Mouse (Mus musculus): ENCODE results near the gene Cd99l2.

Cd99l2 gene

DNA sequence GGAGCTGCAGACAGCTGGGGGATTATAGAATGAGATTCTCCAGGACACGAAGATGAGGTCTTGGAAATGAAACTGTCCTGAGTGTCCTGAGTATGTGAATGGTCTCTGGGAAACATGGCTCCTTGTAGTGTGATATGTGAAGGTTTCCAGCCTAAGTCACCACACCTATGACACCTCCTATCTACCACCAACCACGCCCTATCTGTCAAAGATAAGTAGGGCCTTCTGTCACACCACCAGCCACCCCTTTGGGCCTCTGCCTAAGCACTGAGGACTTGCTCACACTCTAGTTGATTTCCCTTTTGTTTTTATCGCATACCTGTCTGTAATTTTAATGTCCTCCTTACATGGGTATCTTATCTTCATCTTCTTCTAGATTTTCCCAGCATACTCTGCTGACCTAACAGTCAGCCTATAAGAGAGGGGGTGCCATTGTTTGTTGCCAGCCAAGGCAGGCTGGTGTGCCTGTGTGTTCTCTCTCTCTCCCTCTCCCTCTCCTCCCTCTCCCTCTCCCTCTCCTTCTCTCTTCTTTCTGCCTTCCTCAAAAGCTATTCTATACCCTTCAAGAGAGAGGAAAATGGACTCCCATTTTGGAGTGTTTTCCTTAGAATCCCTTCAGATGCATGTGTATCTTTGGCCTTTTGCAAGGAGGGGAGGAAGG, 18.2 kb downstream of the Cd99l2 start:
- intact Hi-C loops (cut with DNase I): no loop called here

DNA sequence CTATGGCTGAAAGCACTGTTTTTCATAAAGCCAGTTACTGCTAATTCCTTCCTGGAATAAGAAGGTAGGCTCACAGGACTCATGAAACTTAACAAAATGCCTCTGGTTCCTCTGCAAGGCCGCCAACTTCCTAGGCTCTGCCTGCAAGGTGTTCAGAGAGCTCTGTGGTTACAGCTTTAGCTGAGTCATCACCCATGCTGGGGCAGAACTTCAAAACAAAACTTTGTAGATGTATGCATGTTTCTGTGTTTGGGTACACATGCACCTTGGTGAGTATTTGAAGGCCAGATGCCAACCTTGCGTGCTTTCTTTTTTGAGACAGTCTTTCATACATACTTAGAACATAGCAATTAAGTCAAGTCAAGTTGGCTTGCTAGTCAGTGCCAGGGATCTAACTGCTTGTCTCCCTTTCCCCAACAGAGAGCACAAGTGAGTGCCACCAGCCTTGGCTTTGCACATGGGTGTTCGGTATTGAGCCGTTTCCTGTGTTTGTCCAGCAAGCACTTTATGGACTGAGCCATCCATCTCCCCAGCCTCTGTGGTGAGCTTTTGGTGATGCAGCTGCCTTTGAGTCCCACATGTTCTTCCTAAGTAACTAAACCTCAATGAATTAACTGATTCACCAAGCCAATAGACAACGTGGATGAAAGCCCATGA, 23.9 kb downstream of the Cd99l2 start:
- intact Hi-C loops (cut with DNase I): no loop called here

DNA sequence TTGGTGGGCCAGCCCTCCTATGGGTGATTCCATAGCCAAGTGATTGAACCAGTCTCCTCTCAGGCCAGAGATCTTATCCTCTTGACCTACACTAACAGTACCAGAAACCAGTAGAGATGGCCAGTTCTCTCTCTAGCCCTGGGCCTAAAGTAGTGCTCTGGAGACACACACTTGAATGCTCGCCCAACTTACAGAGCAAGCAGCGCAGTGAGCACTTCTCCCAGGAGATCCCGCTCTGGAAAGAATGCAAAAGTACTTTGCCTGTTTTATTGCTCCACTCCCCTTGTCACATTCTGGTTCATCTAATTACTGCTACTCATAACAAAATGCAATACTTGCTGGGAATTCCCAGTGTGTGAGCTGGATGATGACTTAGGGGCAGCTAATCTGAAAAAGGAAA, 25.2 kb downstream of the Cd99l2 start:
- intact Hi-C loops (cut with DNase I): no loop called here

DNA sequence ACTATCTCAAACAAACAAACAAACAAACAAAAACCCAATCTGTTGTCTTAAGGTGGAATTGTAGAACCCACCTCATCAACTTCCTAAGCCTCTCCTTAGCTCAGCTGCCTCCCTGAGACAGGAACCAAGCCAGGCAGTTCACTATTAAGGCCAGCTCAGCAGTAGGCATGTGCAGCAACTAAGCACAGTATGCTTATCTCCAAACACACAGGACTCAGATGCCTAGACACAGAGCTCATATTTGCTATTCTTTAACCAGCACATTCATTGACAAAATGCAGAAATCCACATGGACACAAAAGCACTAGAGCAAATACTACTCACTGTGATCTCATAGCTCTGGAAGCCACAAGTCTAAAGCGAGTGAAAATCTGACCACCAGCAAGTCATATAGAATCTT, 27.2 kb downstream of the Cd99l2 start:
- intact Hi-C loops (cut with DNase I): no loop called here

DNA sequence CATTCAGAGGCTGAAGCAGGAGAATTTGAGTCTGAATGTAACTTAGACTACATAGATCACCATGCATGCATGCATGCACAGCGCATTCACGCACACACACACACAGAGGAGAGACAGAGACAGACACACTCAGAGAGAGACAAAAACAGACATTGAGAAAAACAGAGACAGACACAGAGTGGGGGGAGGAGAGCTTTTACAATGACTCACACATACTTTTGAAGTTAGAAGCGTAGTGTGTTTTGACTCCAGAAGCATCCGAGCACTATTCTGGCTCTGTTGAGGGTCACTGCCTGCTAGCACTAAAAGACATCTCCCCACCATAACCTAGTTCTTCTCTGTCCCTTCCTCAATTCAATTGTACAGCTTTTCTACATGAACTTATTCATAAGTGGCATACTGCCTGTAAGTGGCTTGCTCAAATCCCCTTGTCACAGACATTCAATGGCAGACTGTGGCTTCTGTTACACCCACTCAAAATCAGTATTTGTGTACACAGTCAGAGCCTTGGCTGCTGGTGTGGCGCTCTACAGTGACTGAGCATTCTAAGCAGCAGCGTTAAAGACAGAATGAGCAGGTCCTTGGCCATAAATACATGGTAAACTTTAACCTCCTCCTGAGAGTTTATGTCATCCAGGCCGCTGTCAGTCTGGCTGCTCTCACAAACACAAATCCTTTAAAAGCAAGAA, 28.4 kb downstream of the Cd99l2 start:
- intact Hi-C loops (cut with DNase I): no loop called here

DNA sequence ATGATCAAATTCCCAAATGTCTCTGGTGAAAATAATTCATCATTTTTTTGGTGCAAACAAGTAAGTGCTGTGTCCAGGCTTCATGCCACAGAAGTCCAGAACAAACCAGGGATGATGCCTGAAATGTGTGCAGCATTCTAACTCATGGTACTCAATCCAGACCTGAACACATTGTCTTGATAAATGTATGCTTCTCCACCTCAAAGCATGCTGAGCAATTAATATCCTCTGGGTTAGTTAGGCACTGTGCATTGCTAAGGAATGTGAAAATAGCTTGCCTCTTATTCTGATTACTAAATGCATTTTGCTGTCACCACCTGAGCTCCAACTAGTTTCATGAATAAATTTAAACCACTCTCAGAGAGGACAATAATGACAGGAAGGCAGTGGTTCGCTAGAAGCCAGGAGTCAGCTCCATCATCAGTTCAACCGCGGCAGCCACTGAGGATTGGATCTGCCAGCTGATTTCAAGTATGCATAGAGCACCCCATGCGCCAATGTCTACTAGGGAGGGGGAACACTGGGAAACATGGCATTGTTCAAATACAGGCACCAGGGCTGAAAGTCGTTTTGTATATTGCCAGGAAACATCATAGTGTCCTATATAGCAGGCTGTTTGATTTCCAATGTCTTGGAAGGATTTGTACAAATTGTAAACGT, 36.4 kb downstream of the Cd99l2 start:
- intact Hi-C loops (cut with DNase I): no loop called here

DNA sequence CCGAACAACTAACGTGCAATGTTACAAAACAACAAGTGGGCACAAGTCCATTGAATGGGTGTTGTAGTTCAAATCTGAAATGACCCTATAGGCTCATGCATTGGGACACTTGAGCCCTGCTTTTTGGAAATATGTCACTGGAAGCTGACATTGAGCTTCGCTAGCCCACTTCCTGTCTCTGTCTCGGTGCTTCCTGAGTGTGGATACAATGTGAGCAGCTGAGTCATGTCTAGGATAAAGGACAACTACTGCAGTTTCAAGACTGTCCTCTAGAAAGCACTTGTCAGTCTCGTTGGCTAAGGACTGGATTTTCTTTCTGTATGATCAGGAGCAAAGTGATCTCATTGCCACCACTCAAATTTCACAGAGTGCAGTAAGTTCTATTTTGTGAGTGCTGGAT, 49.7 kb downstream of the Cd99l2 start:
- intact Hi-C loops (cut with DNase I): no loop called here

DNA sequence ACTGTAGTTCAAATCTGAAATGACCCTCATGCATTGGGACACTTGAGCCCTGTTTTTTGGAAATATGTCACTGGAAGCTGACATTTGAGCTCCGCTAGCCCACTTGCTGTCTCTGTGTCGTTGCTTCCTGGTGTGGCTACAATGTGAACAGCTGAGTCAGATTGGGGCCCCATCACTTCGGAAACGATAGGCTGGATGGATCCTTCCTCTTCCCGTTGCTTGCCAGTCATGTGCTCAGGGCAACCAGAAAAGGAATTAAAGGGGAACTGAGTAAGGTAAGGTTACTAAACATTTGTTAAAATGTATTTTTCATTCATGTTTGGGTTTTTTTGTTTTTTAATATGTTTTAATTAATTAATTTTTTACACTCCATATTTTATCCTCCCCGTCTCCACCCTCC, 53.2 kb downstream of the Cd99l2 start:
- intact Hi-C loops (cut with DNase I): no loop called here

DNA sequence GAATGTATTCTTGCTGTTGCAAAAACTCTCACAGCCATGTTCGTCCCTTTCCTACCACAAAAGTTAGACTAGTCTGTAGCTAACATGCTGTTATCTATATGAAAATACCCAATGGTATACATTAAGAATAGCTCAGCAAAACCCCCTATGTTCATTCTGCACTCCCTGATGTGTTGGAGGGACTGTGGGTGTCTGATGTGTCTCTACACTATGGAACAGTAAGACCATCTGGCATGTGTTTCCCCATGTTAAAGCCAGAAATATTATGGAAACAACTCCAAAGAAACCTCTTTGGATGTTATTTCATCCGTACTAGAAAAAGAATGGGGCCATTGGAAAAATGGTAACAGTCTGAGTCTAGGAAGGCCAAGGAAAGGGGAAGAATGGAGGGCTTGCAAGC, 57.1 kb downstream of the Cd99l2 start:
- intact Hi-C loops (cut with DNase I): no loop called here

DNA sequence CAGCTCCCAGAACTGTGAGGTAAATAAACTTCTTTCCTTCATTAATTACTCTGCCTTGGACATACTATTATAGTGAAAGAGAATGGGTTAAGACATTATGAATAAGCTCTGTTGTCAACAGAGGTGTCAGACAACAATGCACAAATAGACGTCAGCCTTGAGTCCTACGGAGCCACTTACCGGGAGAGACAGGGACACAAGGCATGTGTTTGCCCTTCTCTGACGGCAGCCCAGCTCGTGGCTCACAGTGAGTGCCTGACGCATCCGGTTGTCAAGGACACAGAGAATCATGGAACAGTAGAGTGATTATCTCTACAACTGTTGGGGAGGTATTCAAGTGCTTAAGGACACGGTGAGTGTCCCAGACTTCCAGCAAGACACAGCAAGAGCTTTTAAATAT, 57.8 kb downstream of the Cd99l2 start:
- intact Hi-C loops (cut with DNase I): no loop called here

DNA sequence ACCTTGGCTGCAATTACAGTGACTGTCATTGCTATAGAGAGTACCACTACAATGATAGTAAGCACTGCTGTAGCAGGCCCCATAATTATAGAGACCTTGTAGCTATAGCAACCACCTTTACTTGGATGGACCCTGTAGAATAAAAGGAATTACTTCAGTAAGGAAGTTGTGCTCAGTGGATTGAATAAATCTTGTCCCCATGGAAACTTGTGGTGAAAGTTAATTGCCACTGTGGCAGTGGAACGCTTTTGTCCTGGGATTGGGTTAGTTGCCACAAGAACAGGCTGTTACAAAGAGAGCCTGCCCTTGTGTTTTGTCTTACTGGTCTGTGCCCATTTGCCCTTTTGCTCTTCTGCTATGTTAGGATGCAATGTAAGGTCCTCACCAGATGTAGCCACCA, 58.2 kb downstream of the Cd99l2 start:
- intact Hi-C loops (cut with DNase I): no loop called here

DNA sequence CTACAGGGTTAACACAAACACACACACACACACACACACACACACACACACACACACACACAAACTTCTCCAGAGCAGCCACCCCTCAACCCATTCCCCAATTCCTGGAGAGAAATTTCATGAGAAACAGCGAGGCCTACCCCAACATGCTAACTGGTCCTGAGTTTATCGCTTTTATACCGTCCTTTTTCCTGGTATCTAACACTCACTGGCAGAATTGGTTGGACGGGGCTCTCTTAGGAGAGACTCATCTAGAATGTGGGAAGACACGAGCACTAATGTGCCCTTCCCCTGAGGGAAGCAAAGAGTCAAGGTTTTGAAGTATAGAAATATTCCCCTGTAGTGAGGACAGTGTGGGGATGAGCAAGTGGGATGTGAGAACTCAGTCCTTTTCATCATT, 61.7 kb downstream of the Cd99l2 start:
- intact Hi-C loops (cut with DNase I): no loop called here

DNA sequence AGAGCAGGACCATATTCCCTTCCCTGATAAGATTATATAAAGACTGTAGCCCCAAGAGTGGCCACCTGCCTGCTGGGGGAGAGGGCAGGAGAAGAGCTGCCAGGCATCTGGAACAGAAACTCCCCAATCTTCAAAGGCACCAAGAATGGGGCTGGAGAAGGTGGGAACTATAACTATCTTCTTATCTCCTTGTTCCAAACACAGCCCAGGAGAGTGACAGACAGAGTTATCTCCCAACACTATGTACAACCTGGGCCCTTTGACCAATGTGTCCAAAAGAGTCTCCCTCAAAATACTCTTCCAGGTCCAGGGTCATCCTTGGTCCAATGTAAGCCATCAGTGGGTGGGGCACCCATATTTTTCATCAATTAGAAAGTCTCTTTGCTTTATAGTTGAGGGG, 65.2 kb downstream of the Cd99l2 start:
- intact Hi-C loops (cut with DNase I): loop anchor here (2.0 to 10.0 kb wide), 4 partner anchors 21 to 195 kb away; partner anchors contain the start of gene Hmgb3

DNA sequence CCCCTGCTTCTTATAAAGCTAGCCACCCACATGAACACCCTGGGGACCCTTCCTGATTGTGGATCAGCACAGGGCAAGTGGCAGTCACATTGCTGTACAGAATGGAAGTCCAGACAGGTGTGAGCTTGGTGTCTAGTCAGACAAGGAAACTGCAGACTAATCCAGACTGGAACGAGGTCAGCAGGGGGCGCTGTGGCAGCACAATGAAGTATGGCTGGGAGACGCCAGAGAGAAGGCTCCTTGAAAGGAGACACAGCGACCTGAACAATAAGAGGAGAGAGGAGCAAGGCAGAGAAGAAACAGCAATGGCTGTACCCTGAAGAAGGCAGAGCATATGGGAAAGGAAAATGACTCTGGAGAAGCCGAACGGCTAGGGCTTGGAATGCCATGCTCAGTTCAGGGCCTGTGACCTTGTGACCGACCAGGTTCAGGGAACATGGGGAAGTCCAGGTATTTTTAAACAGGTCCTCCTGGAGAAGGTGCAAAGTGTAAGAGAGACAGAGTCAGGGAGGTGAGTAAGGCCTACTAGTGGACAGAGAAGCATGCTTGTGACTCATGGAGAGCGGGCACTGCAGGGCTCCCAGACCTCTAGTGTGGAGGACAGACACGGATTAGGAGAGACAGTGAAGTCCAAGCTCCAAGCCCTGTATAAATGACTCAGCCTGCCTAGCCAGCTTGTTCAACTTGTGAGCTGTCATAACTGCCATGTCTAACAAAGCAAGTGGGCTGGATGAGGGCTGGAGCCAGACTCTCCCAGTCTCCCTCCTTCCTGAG, 66.7 kb downstream of the Cd99l2 start:
- intact Hi-C loops (cut with DNase I): loop anchor here (2.0 to 10.0 kb wide), 4 partner anchors 19 to 196 kb away; partner anchors contain the start of gene Hmgb3

DNA sequence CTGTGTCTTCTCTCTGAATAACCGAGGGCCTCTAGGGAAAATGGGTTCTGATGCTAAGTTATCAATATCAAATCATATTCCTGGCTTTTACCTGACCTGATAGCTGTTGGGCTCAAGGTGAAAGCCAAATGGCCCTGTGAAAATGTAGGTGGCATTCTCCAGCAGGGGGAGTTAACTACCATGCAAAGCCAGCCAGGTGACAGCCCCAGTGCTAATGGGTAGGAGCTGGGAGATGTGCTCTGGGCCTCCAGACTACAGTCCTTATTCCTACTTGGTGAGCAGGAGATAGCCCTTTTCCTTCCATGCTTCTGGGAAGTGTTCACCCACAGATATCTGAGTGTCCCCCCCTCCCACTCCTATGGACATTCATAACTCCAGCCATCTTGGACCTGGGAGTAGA, 67.8 kb downstream of the Cd99l2 start:
- intact Hi-C loops (cut with DNase I): loop anchor here (5.0 to 10.0 kb wide), 2 partner anchors 130 to 197 kb away; partner anchors contain the start of gene Hmgb3

DNA sequence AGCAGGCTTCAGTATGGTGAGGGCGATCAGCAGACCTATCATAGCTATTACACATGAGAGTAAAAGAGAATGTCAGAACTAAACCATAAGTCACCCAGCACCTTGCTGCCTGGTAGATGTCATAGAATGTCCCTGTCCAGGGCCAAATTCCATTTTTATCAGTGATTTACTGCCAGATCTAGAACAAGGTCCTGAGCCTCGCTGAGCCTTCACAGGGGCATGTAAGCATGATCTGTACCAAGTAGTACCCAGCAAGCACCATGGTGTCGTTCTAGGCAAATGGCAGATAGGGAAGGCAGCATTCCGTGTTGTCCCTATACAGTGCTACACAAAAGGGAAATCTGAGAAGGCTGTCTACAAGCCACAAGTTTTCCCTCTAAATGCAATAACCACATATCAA, 79.0 kb downstream of the Cd99l2 start:
- intact Hi-C loops (cut with DNase I): no loop called here

DNA sequence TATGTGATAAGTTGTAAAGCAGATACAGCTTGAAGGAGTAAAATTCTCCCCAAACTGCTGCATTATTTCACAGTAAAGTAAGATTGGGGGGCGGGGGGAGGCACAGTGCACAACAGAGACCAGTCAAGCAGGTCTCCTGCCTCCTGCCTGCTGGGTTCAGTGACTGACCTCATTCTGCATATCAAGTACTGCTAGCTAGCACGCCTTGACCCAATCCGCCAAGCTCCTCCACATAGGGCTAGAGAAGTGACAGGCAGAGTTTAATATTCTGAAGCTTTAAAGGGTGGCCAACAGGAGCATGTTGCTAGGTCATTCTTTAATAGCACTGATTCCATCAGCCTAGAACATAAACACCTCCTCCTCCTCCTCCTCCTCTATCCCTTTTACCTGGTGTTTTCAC, 79.9 kb downstream of the Cd99l2 start:
- intact Hi-C loops (cut with DNase I): no loop called here

DNA sequence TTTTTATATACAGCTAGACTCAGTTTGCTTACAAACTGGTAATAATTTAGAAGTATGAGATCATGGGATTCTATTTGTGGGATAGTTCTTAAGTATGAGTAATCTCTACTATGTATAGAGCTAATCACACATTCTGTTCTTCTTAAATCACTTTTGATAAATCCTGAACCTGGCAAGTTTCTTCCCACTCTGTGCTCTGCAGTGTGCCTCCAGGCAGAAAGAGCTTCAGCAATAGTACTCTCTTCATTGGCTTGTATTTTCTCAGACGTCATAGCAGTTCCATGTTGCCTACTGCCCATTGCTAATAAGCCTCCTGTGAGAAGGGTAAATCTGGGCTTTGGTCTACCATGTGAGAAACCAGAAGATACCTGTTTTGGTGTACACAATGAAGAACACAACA, 84.3 kb downstream of the Cd99l2 start:
- intact Hi-C loops (cut with DNase I): no loop called here

DNA sequence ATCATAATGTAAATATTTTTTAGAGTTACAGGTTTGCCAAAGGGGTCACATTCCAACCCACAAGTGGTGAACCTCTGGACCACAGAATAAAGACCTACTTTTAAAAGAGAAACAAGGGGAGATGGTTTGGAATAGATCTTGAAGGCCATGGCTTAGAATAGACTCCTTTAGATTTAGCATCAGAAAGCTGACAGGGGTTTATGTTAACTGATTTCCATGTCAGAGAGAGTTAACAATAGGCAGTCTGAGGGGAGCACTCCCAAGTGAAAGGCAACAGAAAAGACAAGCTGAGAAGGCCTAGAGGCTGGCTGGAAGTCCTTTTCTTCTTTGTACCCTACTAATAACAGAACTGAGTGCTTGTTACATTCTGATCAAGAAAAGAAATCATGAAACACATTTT, 86.4 kb downstream of the Cd99l2 start:
- intact Hi-C loops (cut with DNase I): loop anchor here (2.0 kb wide), 1 partner anchor 21 kb away; no protein-coding TSS in a partner anchor

DNA sequence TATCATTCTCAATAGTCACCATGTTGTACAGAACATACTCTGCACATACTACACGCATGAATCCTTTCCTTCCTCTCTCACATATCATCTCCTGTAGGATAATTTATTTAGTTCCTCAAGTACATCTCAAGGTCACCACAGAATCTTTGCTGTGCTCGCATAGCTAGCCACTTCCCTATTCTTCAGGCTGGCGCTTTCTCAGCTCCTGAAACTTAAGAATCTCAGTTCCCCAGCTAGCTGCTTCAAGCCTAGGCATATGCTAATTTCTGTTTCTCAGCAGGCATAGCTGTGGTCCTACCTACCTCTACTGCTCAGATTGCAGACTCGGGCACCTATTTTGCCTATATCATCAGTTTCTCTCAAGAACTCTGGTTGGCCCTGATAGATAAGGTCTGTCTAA, 96.3 kb downstream of the Cd99l2 start:
- intact Hi-C loops (cut with DNase I): no loop called here

DNA sequence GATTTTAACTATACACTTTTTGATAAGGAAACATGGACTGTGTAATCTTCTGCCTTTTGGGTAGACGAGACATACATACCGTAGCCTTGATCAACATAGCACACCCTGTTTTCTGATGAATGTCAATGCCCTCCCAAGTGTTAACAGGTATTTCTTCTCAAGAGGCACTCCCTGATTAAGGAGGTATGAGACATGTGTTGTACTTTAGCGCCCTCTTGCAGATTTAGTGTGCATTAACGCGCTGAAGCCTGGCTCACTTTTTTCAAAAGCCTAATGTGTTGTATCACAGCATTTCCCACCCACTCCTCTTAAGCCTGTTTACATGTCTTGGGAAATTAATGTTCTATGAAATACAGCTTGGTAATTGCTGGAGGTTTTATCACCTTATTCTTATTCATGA, 111.1 kb downstream of the Cd99l2 start:
- intact Hi-C loops (cut with DNase I): no loop called here

Measured in adrenal gland (tissue).